Mouse (Mus musculus): ENCODE data around the gene Cdk5rap2.

The Cdk5rap2 gene

GRCm38 (mm10) chr4:70353656-70354055 lies 56.6 kb downstream of the Cdk5rap2 start:
- no peak for DNase-seq (ENCODE audit: low spot score)

GRCm38 (mm10) chr4:70335444-70336144 lies 74.6 kb downstream of the Cdk5rap2 start:
- DNase-seq (ENCODE audit: low spot score), result no peak

GRCm38 (mm10) chr4:70334995-70335394 lies 75.2 kb downstream of the Cdk5rap2 start:
- DNase-seq (ENCODE audit: low spot score), result no peak

GRCm38 (mm10) chr4:70332981-70333380 lies 77.3 kb downstream of the Cdk5rap2 start:
- no peak for DNase-seq (ENCODE audit: low spot score)

GRCm38 (mm10) chr4:70332576-70332975 lies 77.7 kb downstream of the Cdk5rap2 start:
- DNase-seq (ENCODE audit: low spot score), result no peak

GRCm38 (mm10) chr4:70331181-70331580 lies 79.1 kb downstream of the Cdk5rap2 start:
- no peak for DNase-seq (ENCODE audit: low spot score)

- DNase-seq (ENCODE audit: low spot score), result no peak
Measured at GRCm38 (mm10) chr4:70328033-70328432, 82.2 kb downstream of the Cdk5rap2 start.

- no peak for DNase-seq (ENCODE audit: low spot score)
Measured at GRCm38 (mm10) chr4:70327436-70327835, 82.8 kb downstream of the Cdk5rap2 start.

GRCm38 (mm10) chr4:70321586-70321985 lies 88.7 kb downstream of the Cdk5rap2 start:
- DNase-seq (ENCODE audit: low spot score), result no peak

GRCm38 (mm10) chr4:70312170-70312569 lies 98.1 kb downstream of the Cdk5rap2 start:
- no peak for DNase-seq (ENCODE audit: low spot score)

- no peak for DNase-seq (ENCODE audit: low spot score)
Measured at GRCm38 (mm10) chr4:70311530-70311929, 98.7 kb downstream of the Cdk5rap2 start.

- DNase-seq (ENCODE audit: low spot score), result peak; percentile 19
Measured at GRCm38 (mm10) chr4:70307230-70307629, 103.0 kb downstream of the Cdk5rap2 start.

- no peak for DNase-seq (ENCODE audit: low spot score)
Measured at GRCm38 (mm10) chr4:70303870-70304269, 106.4 kb downstream of the Cdk5rap2 start.

- no peak for DNase-seq (ENCODE audit: low spot score)
Measured at GRCm38 (mm10) chr4:70301187-70301586, 109.1 kb downstream of the Cdk5rap2 start.

GRCm38 (mm10) chr4:70289361-70289760 lies 120.9 kb downstream of the Cdk5rap2 start:
- DNase-seq (ENCODE audit: low spot score), result no peak

- no peak for DNase-seq (ENCODE audit: low spot score)
Measured at GRCm38 (mm10) chr4:70283163-70283562, 127.1 kb downstream of the Cdk5rap2 start.

GRCm38 (mm10) chr4:70278882-70279281 lies 131.4 kb downstream of the Cdk5rap2 start:
- no peak for DNase-seq (ENCODE audit: low spot score)

- DNase-seq (ENCODE audit: low spot score), result no peak
Measured at GRCm38 (mm10) chr4:70278057-70278456, 132.2 kb downstream of the Cdk5rap2 start.

- DNase-seq (ENCODE audit: low spot score), result no peak
Measured at GRCm38 (mm10) chr4:70272943-70273342, 137.3 kb downstream of the Cdk5rap2 start.

- no peak for DNase-seq (ENCODE audit: low spot score)
Measured at GRCm38 (mm10) chr4:70272527-70272926, 137.7 kb downstream of the Cdk5rap2 start.

- DNase-seq (ENCODE audit: low spot score), result no peak
Measured at GRCm38 (mm10) chr4:70267213-70267906, 142.9 kb downstream of the Cdk5rap2 start.

- peak; percentile 28 for DNase-seq (ENCODE audit: low spot score)
Measured at GRCm38 (mm10) chr4:70265248-70265647, 145.0 kb downstream of the Cdk5rap2 start.

GRCm38 (mm10) chr4:70262850-70263249 lies 147.4 kb downstream of the Cdk5rap2 start:
- peak; percentile 19 for DNase-seq (ENCODE audit: low spot score)

- no peak for DNase-seq (ENCODE audit: low spot score)
Measured at GRCm38 (mm10) chr4:70261315-70261714, 148.9 kb downstream of the Cdk5rap2 start.

Measured in testis, postnatal 14 days (tissue).